Mouse (Mus musculus) kidney, adult 2 months (tissue): ENCODE results near the gene Gm9758.
"Not testable (repeated sequence)": the region's sequence is repeated elsewhere in the genome, so short reads cannot be mapped to it uniquely, and the experiment has no call there.

Source experiments
- CTCF ChIP-seq: fragments of 200-500 bp; conservative IDR thresholded peaks from 2 replicates; pipeline ENCODE4 v1.5.1; 2011; ENCODE audit warnings: low read depth, mild to moderate bottlenecking, control low read depth, low read length, moderate library complexity, mixed read lengths; ENCODE audit not compliant: insufficient read depth, insufficient read length
- POLR2A ChIP-seq: fragments of 200-500 bp; IDR thresholded peaks from one replicate; pipeline ENCODE4 v1.6.1; 2011; ENCODE audit warnings: low read depth, low read length, control low read depth

GRCm38 (mm10) chr5:14938329-14938728 lies 23.6 kb upstream of the Gm9758 start, which contains the start of gene Speer4e:
- not testable (repeated sequence) for TF ChIP-seq CTCF, POLR2A
